9 mouse cellular contexts compared by ENCODE assay signal in genomic region chr7:105399058-105399934, GRCm38 (mm10). TPM values are rescaled to one million over a fixed set of nuclear protein-coding genes. Genes with fewer than 3 reads are reported as not detected.
A peak's percentile ranks its signal among the peaks of the same experiment; 100 is the strongest.
DNase-seq lines count a peak whose midpoint lies in the region; ATAC-seq and TF ChIP-seq lines count a peak whose summit lies in the region.
"Had no signal": no experiment of that assay in that cellular context is flagged by ENCODE, and none has a peak within 500 bp of the region (broad histone marks: within the 10 kb centered on the region; RNA-seq: fewer than 3 reads in every experiment).

No protein-coding gene starts in this region.

- no peak for DNase-seq in heart, adult 8-10 months (ENCODE audit: low spot score)
- DNase-seq in G1E (ENCODE audit: low spot score) (peak; percentile 8), liver (peak; percentile 19), MN1 (ENCODE audit: low spot score) (no peak)
- no peak for DNase-seq in cerebellum, postnatal 10 days

- peak overlapping the region; percentile 83 for H3K4me2 ChIP-seq in heart, embryonic 14.5 days (ENCODE audit: low read length)
- H3K4me2 ChIP-seq in forebrain, embryonic 12.5 days: peak overlapping the region; percentile 80
- peak overlapping the region; percentile 78 for H3K4me2 ChIP-seq in neural tube, embryonic 12.5 days (replicated peaks)

- WGBS in heart, embryonic 14.5 days: 2% methylated on average over 25 of the region's 25 CpGs
- WGBS in forebrain, embryonic 12.5 days: 2% methylated on average over 25 of the region's 25 CpGs
- WGBS in neural tube, embryonic 12.5 days: 2% methylated on average over 25 of the region's 25 CpGs

- H3K4me3 ChIP-seq in heart, embryonic 14.5 days (ENCODE audit: control insufficient read depth in 1 of 2, insufficient read depth in 1 of 2, low read depth in 1 of 2, low read length in 2 of 2): peak overlapping the region; percentile 67 to 75
- H3K4me3 ChIP-seq in G1E (ENCODE audit: low read depth, low read length): peak overlapping the region; percentile 95
- peak overlapping the region; percentile 87 for H3K4me3 ChIP-seq in forebrain, embryonic 12.5 days (replicated peaks)
- H3K4me3 ChIP-seq in neural tube, embryonic 12.5 days: peak overlapping the region; percentile 57

- TF ChIP-seq CTCF in G1E (IDR thresholded peaks at IDR 0.05; ENCODE audit: low read depth, low read length): no peak

- no peaks in the 10 kb centered on the region for H3K27me3 ChIP-seq in heart, embryonic 14.5 days (ENCODE audit: control insufficient read depth, insufficient read depth, low read length)
- no peaks in the 10 kb centered on the region for H3K27me3 ChIP-seq in G1E (ENCODE audit: insufficient read depth, low read length)
- no peaks in the 10 kb centered on the region for H3K27me3 ChIP-seq in forebrain, embryonic 12.5 days
- no peaks in the 10 kb centered on the region for H3K27me3 ChIP-seq in neural tube, embryonic 12.5 days (replicated peaks)

- H3K27ac ChIP-seq in heart, embryonic 14.5 days (replicated peaks in 1 of 2; ENCODE audit: control insufficient read depth in 1 of 2, insufficient read depth in 1 of 2, low read depth in 2 of 2, low read length in 2 of 2): peak overlapping the region; percentile 30 to 63; a peak in 3 of 4 replicates
- H3K27ac ChIP-seq in forebrain, embryonic 12.5 days: peak overlapping the region; percentile 76
- H3K27ac ChIP-seq in neural tube, embryonic 12.5 days: no peak overlapping the region

- ATAC-seq in heart, embryonic 14.5 days (ENCODE audit: insufficient number of reproducible peaks, insufficient read depth, low FRiP score, low read depth): 0 out of 2 replicates have a peak, but pooled peaks have one; percentile 0
- ATAC-seq in G1E (ENCODE audit: extremely low read depth, insufficient number of reproducible peaks, low FRiP score, poor library complexity, severe bottlenecking): no peak
- no peak; the same call in 1 of the 2 replicates for ATAC-seq in forebrain, embryonic 12.5 days (ENCODE audit: low FRiP score)
- ATAC-seq in neural tube, embryonic 12.5 days (ENCODE audit: low FRiP score, low read depth): peak; percentile 63

- peaks cover 6% of the 10 kb centered on the region; the same call in 1 of the 2 replicates for H3K36me3 ChIP-seq in heart, embryonic 14.5 days (ENCODE audit: control insufficient read depth, insufficient read depth, low read length)
- peaks cover 16% of the 10 kb centered on the region for H3K36me3 ChIP-seq in G1E (replicated peaks)
- H3K36me3 ChIP-seq in forebrain, embryonic 12.5 days (replicated peaks): no peaks in the 10 kb centered on the region
- H3K36me3 ChIP-seq in neural tube, embryonic 12.5 days: no peaks in the 10 kb centered on the region

- H3K9me3 ChIP-seq in heart, embryonic 14.5 days (ENCODE audit: control insufficient read depth, low read length): no peaks in the 10 kb centered on the region
- H3K9me3 ChIP-seq in G1E (replicated peaks): no peaks in the 10 kb centered on the region
- H3K9me3 ChIP-seq in forebrain, embryonic 12.5 days: no peaks in the 10 kb centered on the region
- H3K9me3 ChIP-seq in neural tube, embryonic 12.5 days: no peaks in the 10 kb centered on the region

- peaks cover 0 to 12% of the 10 kb centered on the region in 2 experiments; a peak in 3 of 4 replicates for H3K4me1 ChIP-seq in heart, embryonic 14.5 days (ENCODE audit: control insufficient read depth in 2 of 2, insufficient read depth in 2 of 2, low read length in 2 of 2)
- H3K4me1 ChIP-seq in G1E (ENCODE audit: insufficient read depth, low read depth, low read length): peaks cover 33% of the 10 kb centered on the region
- peaks cover 15% of the 10 kb centered on the region for H3K4me1 ChIP-seq in forebrain, embryonic 12.5 days
- 0 out of 2 replicates have a peak, but pooled peaks cover 6% of the 10 kb centered on the region for H3K4me1 ChIP-seq in neural tube, embryonic 12.5 days

- peak overlapping the region; percentile 88 for H3K9ac ChIP-seq in heart, embryonic 14.5 days (ENCODE audit: low read length)
- peak overlapping the region; percentile 87 for H3K9ac ChIP-seq in forebrain, embryonic 12.5 days
- H3K9ac ChIP-seq in neural tube, embryonic 12.5 days: peak overlapping the region; percentile 67

RNA-seq across cellular contexts. Expression of gene Fam160a2, which starts 0.6 kb away (rescaled TPM):
- polyA plus RNA-seq in heart, embryonic 14.5 days (2014; fragmentation: Nextera tagmentation; extraction: Ambion mirVana): 30.2 and 34.0 TPM in 2 replicates
- total RNA-seq in heart, adult 8-10 months (2022): 10 to 100 TPM; 16.5 to 20.9 (median 18.3) TPM
- total RNA-seq in G1E (2014; fragmentation: Nextera tagmentation) (41.9 and 42.1 TPM in 2 replicates), G1E (2017) (11.4 and 16.3 TPM in 2 replicates)
- 53.1 and 55.8 TPM in 2 replicates for polyA plus RNA-seq in G1E (2012)
- polyA plus RNA-seq in forebrain, embryonic 12.5 days (2016; fragmentation: Nextera tagmentation; extraction: Ambion mirVana): 48.2 and 49.7 TPM in 2 replicates
- 40.6 and 41.7 TPM in 2 replicates for polyA plus RNA-seq in neural tube, embryonic 12.5 days (2016; fragmentation: Nextera tagmentation; extraction: Ambion mirVana)

RNA-seq across cellular contexts. Expression of gene Cnga4, which starts 5.1 kb away (rescaled TPM):
- not detected in 2 replicates for polyA plus RNA-seq in heart, embryonic 14.5 days (2014; fragmentation: Nextera tagmentation; extraction: Ambion mirVana)
- total RNA-seq in heart, adult 8-10 months (2022): not detected
- total RNA-seq in G1E (2014; fragmentation: Nextera tagmentation) (not detected in 2 replicates), G1E (2017) (not detected in 2 replicates)
- polyA plus RNA-seq in G1E (2012): not detected in 2 replicates
- 0.10 and 0.19 TPM in 2 replicates for polyA plus RNA-seq in forebrain, embryonic 12.5 days (2016; fragmentation: Nextera tagmentation; extraction: Ambion mirVana)
- polyA plus RNA-seq in neural tube, embryonic 12.5 days (2016; fragmentation: Nextera tagmentation; extraction: Ambion mirVana): 0.08 and 0.15 TPM in 2 replicates

RNA-seq across cellular contexts. Expression of gene Gm5901, which starts 24.5 kb away (rescaled TPM):
- polyA plus RNA-seq in heart, embryonic 14.5 days (2014; fragmentation: Nextera tagmentation; extraction: Ambion mirVana): not detected in 2 replicates
- total RNA-seq in heart, adult 8-10 months (2022): not detected
- total RNA-seq in G1E (2014; fragmentation: Nextera tagmentation): not detected in 2 replicates
- 0.12 and 0.16 TPM in 2 replicates for total RNA-seq in G1E (2017)
- not detected in 2 replicates for polyA plus RNA-seq in G1E (2012)
- not detected in 2 replicates for polyA plus RNA-seq in forebrain, embryonic 12.5 days (2016; fragmentation: Nextera tagmentation; extraction: Ambion mirVana)
- not detected in 2 replicates for polyA plus RNA-seq in neural tube, embryonic 12.5 days (2016; fragmentation: Nextera tagmentation; extraction: Ambion mirVana)
- polyA plus RNA-seq: brain, embryonic 14.5 days had no signal

RNA-seq across cellular contexts. Expression of gene Cckbr, which starts 26.2 kb away (rescaled TPM):
- polyA plus RNA-seq in heart, embryonic 14.5 days (2014; fragmentation: Nextera tagmentation; extraction: Ambion mirVana): not detected in 2 replicates
- total RNA-seq in heart, adult 8-10 months (2022): not detected
- total RNA-seq in G1E (2014; fragmentation: Nextera tagmentation): not detected in 2 replicates
- 0.05 TPM in 1 of 2 replicates, not detected in the other for total RNA-seq in G1E (2017)
- polyA plus RNA-seq in G1E (2012): not detected in 2 replicates
- 0.38 and 0.70 TPM in 2 replicates for polyA plus RNA-seq in forebrain, embryonic 12.5 days (2016; fragmentation: Nextera tagmentation; extraction: Ambion mirVana)
- 0.22 and 0.68 TPM in 2 replicates for polyA plus RNA-seq in neural tube, embryonic 12.5 days (2016; fragmentation: Nextera tagmentation; extraction: Ambion mirVana)

RNA-seq across cellular contexts. Expression of gene Olfr692, which starts 31.3 kb away (rescaled TPM):
- not detected in 2 replicates for polyA plus RNA-seq in heart, embryonic 14.5 days (2014; fragmentation: Nextera tagmentation; extraction: Ambion mirVana)
- not detected for total RNA-seq in heart, adult 8-10 months (2022)
- not detected in 2 replicates for total RNA-seq in G1E (2014; fragmentation: Nextera tagmentation)
- total RNA-seq in G1E (2017): 0.12 TPM in 1 of 2 replicates, not detected in the other
- polyA plus RNA-seq in G1E (2012): not detected in 2 replicates
- not detected in 2 replicates for polyA plus RNA-seq in forebrain, embryonic 12.5 days (2016; fragmentation: Nextera tagmentation; extraction: Ambion mirVana)
- polyA plus RNA-seq in neural tube, embryonic 12.5 days (2016; fragmentation: Nextera tagmentation; extraction: Ambion mirVana): not detected in 2 replicates
- polyA plus RNA-seq: brain, embryonic 14.5 days had no signal

Comparison
In these comparisons a context has a peak if more than half of its experiments do, and no peak if none do; other contexts are left out.
1. ATAC-seq: peak in heart, embryonic 14.5 days (single experiment) and neural tube, embryonic 12.5 days (single experiment); none in G1E (single experiment) and forebrain, embryonic 12.5 days (single experiment).
2. DNase-seq: peak in G1E (single experiment) and liver (single experiment); none in heart, adult 8-10 months (single experiment), MN1 (single experiment) and cerebellum, postnatal 10 days (0 of 2).
3. Peak in every context shown above with its lines, with median percentiles within 50 percentile points of each other: H3K4me2 ChIP-seq, H3K4me3 ChIP-seq and H3K9ac ChIP-seq.